Mouse (Mus musculus) left cerebral cortex, adult 2 months (tissue): ENCODE results near the gene Aqp9. TPM values are rescaled to one million over a fixed set of nuclear protein-coding genes. Genes with fewer than 3 reads are reported as not detected.

Source experiments
- DNase-seq, 2 experiments: peaks; one replicate each; pipeline ENCODE4 v3.0.0; 2021 to 2022; ENCODE audit warnings: low spot score in 2 of 2, mixed read lengths in 1 of 2; ENCODE audit errors: extremely low spot score in 1 of 2
- H3K27ac ChIP-seq: fragments of 200-600 bp; 2 replicates; pipeline ENCODE4 v1.8.1; 2022
- H3K4me3 ChIP-seq: fragments of 200-600 bp; 2 replicates; pipeline ENCODE4 v1.8.1; 2022
- CTCF ChIP-seq: fragments of 200-600 bp; IDR thresholded peaks from 2 replicates; pipeline ENCODE4 v1.8.1; 2022; ENCODE audit warnings: antibody characterized with exemption, mild to moderate bottlenecking, moderate library complexity
- intact Hi-C: fragments of 180-260 bp; cut with DNase I; formaldehyde crosslinking; loops from one replicate; pipeline ENCODE4 v1.15.1; 2025
- total RNA-seq, 2 experiments: library from RNA; stranded (reverse); gene quantifications; 2 replicates each; pipeline ENCODE4 v1.2.3; 2021

The Aqp9 gene
- total RNA-seq, 2 experiments from 2014 or later, result 3.1 to 3.4 TPM

DNA sequence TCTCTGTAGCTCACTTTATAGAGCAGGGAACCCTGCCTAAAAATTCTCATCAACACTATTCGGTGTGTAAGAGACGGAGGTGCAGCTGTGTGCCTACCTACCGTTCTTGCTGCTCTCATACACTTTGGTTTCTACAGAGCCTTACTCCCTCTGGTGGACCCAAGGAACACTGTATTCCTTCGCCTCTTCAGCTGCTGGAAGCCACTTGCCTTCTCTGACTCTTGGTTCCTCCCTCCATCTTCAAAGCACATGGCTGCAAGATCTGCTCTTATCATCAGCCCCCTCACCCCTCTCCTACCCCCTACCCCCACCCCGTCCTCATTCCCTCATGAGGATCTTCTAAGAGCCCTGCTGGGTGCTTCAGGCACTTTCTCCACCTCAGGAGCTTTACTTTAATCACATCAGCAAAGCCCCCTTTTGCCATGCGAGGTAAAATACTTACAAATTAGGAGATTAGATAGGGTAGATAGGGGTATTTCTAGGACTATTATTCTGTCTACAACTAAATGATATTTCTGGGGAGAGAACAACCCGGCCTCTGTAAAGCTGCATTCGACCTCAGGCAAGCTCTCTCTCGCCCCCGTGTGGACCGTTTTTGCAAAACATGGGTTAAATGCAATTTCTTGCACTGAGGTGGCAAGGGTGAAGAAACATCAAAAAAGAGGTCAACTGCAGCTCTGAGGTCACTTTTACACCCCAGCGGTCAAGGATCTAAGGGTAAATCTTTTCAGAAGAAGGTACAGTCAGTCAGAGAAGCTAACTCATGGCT lies 20.3 kb upstream of the Aqp9 start:
- peak; percentile 43 to 51 for DNase-seq
- H3K27ac ChIP-seq, result no peak overlapping the region
- TF ChIP-seq CTCF, result peak; percentile 68
- no peak overlapping the region for H3K4me3 ChIP-seq
- intact Hi-C loops, result loop anchor here (10.0 kb wide), 1 partner anchor 64 kb away; no protein-coding TSS in a partner anchor

DNA sequence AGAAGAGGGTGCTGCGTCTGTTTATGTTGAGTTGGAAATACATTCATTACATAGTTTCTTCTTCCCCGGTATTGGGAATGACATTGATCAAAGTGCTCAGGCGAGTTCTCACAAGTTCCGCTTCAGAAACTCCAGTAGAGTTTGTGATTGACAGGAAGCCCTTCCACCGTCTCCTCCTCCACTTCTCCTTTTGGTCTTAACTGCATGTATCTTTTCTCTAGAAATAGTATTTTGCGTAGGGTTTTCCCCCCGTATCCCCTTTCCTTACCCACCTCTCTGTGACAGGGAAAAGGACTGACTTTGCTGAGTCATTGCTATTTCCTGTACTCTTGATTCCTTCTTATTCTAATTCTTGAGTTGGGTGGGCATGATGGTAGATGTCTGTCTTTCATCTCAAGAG lies 18.9 kb upstream of the Aqp9 start:
- no peak for TF ChIP-seq CTCF
- no peak for DNase-seq
- H3K27ac ChIP-seq, result no peak overlapping the region
- intact Hi-C loops, result loop anchor here (10.0 kb wide), 1 partner anchor 63 kb away; no protein-coding TSS in a partner anchor
- no peak overlapping the region for H3K4me3 ChIP-seq

DNA sequence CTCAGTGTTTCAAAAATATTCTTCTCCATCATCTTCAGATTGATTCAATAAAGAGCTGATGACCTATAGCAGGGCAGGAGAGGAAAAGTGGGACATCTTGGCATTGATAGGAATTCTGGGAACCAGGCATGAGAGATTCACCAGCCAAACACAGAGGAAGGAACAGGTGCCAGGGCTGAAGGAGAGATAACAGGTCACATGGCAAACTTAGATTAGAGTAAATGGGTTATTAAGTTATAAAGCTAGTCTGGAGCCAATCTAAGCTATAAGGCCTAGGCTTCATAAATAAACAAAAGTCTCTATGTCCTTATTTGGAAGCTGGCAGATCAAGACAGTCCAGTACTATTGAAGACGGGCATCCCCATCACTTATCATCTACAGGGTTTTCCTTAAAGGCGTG lies 17.3 kb upstream of the Aqp9 start:
- Histone ChIP-seq H3K27ac (no peak overlapping the region), H3K4me3 (no peak overlapping the region)
- TF ChIP-seq CTCF, result no peak
- intact Hi-C loops, result loop anchor here (10.0 kb wide), 1 partner anchor 61 kb away; no protein-coding TSS in a partner anchor
- no peak for DNase-seq

DNA sequence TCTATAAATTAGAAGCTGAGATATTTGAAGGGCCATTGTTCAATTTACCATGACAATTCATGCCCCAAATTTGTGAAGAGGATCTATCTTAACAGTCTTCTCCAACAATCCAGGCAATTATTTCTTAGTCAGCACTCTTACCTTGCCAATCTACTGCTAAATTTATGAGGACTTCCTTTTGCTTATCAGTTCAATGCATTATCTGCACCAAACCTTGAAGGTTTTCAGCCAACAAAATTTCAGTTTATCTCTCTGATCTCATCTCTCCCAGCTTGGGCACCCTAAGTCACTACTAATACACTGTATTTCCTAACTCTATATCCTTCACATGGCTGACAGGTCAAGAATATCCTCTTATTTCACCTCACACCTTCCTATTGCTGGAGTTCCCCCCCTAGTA lies 16.8 kb upstream of the Aqp9 start:
- H3K4me3 ChIP-seq, result no peak overlapping the region
- TF ChIP-seq CTCF, result no peak
- intact Hi-C loops, result loop anchor here (10.0 kb wide), 1 partner anchor 60 kb away; no protein-coding TSS in a partner anchor
- no peak overlapping the region for H3K27ac ChIP-seq
- DNase-seq, result no peak

DNA sequence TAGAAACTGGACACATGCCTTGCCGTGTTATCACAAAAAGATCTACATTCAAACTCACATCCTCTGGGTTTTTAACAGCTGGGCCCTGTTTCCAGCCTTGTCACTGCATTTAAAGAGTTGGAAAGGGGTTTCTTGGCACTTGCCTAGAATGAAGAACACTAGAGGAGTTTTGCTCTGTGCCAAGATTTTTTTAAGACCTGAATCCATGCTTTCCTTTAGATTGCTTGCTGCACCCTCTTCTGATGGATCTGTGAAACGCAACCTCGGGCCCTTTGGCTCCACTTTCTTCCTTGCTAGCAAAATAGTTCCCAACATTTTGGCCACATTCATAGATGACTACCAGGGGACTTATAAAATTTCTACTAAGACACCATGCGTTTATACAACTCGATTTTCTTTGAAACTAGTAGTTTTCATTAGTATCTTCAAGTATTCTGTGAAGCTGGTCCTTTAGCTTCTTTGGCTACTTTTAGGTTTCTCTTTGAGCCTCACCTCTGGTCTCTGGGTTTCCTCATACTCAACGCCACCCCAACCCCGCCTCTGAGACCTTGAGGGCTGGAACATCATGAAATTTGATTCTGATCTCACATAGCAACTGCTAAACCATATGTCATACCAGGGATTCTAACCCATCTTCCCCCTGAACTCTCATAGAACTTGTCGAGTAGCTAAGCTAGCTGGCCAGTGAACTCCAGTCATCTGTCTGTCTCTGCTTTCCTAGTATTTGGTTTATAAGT lies 11.7 kb upstream of the Aqp9 start:
- DNase-seq, result no peak
- intact Hi-C loops, result loop anchor here (10.0 kb wide), 1 partner anchor 55 kb away; no protein-coding TSS in a partner anchor
- H3K27ac ChIP-seq, result no peak overlapping the region
- no peak overlapping the region for H3K4me3 ChIP-seq
- TF ChIP-seq CTCF, result peak; percentile 50

DNA sequence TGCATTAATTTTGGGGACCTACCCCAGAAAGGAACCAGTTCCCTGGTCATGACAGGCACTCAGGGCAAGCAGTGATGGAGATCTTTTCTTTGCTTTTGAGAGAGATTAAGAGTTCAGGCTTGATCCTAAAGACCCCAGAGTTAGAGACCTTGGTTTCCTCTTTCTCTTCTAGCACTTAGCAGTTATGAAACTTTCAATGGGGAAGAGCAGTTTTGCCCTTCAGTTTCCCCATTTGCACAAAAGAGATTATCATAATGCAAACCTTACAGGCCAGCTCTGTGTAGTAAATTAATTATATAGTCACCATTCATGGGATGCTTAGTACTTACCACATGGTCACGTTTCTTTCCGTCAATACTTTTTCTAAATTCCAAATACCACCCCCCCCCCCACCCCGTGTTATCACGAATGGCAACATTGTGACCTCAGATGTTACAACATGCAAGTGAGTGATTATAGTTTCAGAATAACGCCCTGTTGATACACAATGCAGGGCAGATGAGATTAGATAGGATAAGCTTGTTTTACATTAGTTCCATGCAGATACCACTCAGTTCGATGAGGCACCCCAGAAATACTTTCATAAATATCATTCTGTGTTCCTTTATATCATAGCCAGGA lies 10.9 kb upstream of the Aqp9 start:
- Histone ChIP-seq H3K4me3 (no peak overlapping the region), H3K27ac (no peak overlapping the region)
- intact Hi-C loops, result no loop called here
- no peak for DNase-seq
- TF ChIP-seq CTCF, result no peak

DNA sequence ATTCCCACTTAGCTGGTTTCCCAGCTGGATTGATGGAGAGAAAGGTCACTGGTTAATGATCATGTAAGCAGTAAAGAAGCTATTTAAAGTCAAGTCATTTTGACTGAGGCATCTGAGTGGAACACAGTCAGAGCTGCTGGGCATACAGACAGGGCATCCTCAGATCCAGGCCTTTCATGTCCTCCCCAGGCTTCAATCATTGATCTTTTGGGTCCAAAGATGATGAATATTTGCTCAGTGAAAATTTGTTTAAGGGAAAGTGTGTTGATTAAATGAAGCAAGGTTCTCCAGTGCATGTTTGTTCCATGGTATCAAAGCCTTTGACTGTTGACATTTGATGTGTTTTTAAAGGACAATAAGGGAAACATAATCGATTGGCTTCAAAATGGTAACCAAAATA lies 7.2 kb upstream of the Aqp9 start:
- no peak for DNase-seq
- TF ChIP-seq CTCF, result no peak
- Histone ChIP-seq H3K4me3 (no peak overlapping the region), H3K27ac (no peak overlapping the region)
- intact Hi-C loops, result no loop called here

DNA sequence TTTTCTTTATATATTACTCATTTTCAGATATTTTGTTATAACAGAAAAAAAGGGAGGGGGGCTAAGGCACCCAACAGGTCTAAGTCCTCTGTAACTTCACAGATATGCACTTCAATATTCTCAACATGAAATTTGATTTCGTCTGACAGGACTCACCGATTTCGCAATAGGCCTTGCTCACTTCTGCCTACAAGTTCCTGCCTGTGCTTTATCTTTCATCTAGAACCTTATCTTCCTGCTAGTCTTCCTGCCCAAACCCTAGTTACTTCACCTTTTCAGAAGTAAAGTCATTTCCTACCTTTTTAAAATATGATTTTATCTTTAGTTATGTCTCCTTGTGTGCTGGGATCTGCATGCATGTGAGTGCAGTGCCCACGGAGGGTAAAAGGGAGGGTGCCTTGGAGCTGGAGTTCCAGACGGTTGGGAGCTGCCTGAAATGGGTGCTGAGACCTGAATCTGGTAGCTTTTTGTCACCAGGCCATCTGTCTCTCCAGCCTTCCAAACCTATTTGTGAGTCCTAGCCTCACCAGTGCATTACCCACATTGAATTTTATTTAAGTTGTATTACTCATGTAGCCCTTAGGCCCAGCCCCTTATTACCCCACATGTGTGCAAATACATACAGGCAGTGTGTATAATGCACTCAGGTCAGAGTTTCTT lies 6.0 kb upstream of the Aqp9 start:
- intact Hi-C loops, result no loop called here
- no peak for TF ChIP-seq CTCF
- H3K4me3 ChIP-seq, result no peak overlapping the region
- no peak for DNase-seq
- no peak overlapping the region for H3K27ac ChIP-seq

DNA sequence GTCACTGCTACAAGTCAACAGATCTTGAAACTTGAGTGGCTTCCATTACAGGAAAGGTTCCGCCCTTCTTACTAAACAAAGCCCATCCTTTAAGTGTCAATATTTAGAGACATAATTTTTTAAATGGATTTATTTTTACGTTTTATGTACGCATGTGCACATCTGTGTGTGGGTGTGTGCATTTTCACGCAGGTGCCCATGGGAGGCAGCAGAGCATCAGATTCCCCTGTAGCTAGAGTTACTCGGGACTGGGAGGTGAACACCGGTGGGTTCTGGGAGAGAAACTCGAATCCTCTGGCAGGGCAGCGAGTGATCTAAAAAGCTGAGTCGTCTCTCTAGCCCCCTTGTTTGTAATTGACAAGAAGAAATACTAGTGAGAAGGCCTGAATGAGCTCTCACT lies 5.1 kb upstream of the Aqp9 start:
- no peak for DNase-seq
- H3K27ac ChIP-seq, result no peak overlapping the region
- H3K4me3 ChIP-seq, result no peak overlapping the region
- TF ChIP-seq CTCF, result no peak
- intact Hi-C loops, result no loop called here

DNA sequence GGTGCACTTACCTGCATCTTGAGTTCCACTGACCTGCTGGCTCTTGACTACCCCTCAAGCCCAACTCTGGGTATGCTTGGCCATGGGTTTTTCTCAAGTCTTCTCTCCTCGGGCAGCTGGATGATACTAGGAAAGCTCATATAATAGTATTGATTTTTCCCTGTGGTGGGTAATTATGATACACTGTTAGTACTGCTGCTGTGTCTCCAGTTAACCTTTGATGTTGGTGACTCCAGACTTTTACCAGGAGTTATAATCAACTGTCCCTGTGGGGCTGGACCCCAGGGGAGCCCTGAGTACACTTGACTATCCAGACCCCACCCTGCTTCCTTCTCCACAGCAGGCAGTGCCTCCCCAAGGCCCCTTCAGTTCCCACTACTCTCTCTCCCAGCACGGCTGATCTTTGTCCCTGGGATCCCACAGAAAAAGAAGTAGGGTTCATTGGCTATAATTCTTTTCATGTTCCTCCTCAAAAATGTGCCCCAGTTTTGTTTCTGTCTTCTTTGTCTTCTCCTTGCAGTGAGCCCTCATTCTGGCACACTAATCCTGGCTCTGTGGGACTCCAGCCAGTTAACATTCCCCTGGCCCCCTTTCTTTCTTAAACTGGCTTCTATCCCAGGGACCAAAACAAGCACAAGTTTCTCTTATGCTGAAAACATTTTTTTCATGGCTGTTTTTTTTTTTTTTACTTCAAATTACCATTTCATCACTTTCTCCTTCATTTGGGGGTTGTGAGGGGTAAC lies 838 bp downstream of the Aqp9 start:
- TF ChIP-seq CTCF, result no peak
- intact Hi-C loops, result no loop called here
- Histone ChIP-seq H3K4me3 (no peak overlapping the region), H3K27ac (no peak overlapping the region)
- no peak for DNase-seq

DNA sequence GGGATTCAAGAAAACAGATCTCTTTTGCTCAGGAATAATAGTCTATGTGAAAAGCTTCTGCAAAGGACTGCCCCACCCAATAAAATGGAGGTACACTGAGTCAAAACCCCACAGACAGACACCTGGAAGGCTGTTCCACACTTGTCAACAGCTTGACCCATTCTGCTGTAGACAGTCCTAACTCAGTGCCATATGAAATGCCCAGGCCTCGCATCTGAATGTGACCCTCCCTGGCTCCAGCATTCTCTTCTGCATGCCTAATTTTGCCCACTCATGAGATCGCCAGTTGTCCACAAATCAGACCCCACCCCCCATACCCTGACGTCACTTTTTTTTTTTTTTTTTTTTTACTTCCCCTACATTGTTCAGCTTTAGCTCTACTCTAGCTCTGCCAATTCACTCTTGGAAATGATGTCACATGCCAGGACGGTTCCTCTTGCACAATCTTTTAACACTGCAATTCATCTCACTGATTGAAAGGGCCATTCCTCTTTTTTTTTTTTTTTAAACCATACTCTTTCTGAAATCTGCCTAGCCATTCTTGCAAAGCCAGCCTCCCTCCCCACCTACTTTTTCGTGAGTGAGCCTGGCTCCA lies 1.5 kb downstream of the Aqp9 start:
- DNase-seq, result no peak
- TF ChIP-seq CTCF, result no peak
- no peak overlapping the region for H3K4me3 ChIP-seq
- intact Hi-C loops, result no loop called here
- H3K27ac ChIP-seq, result no peak overlapping the region
